Mouse (Mus musculus): ENCODE measurements at regions not wholly inside any gene's neighbourhood (a gene's known extent, or its start where the extent isn't known, plus 50 kb on each side); places are given as distances from the start of the nearest gene placed in this dataset.
"Not testable (repeated sequence)": the region's sequence is repeated elsewhere in the genome, so short reads cannot be mapped to it uniquely, and the experiment has no call there.

GRCm38 (mm10) chr13:80611937-80612336 is 271.2 kb upstream of the Arrdc3 start:
- no peak for DNase-seq (ENCODE audit: low spot score in 2 of 2)

GRCm38 (mm10) chr13:80613167-80613883 is 269.9 kb upstream of the Arrdc3 start:
- peak in 1 of 2 experiments; percentile 7 for DNase-seq (ENCODE audit: low spot score in 2 of 2)

GRCm38 (mm10) chr13:80613884-80614247 is 269.3 kb upstream of the Arrdc3 start:
- DNase-seq (ENCODE audit: low spot score in 2 of 2) = no peak

GRCm38 (mm10) chr13:80614971-80615370 is 268.2 kb upstream of the Arrdc3 start:
- no peak for DNase-seq (ENCODE audit: low spot score in 2 of 2)

DNA sequence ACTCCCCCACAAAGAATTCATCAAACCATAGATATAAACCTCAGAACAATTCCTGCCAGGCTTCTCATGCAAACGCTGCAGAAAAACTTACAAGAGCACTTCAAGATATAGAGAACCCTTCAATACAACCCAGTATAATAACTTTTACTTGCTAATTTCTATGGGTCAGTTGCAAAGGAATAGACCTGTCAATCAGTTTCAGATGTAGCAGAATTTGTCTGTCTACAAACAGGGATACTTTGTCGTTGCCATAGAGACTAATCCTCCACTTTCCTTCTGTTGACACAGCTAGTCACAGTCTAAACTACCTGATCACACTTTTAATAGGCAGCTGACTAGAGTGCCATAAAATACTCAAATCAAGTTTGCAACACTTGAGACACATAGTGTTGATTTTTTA is 260.2 kb upstream of the Arrdc3 start:
- DNase-seq (ENCODE audit: low spot score in 2 of 2) = no peak

- DNase-seq (ENCODE audit: low spot score in 2 of 2) = no peak
Observed at GRCm38 (mm10) chr13:80641334-80641733, 241.8 kb upstream of the Arrdc3 start.

- DNase-seq (ENCODE audit: low spot score in 2 of 2) = no peak
Observed at GRCm38 (mm10) chr13:80647578-80647977, 235.6 kb upstream of the Arrdc3 start.

GRCm38 (mm10) chr13:80652967-80653539 is 230.1 kb upstream of the Arrdc3 start:
- no peak for DNase-seq (ENCODE audit: low spot score in 2 of 2)

- no peak for DNase-seq (ENCODE audit: low spot score in 2 of 2)
Observed at GRCm38 (mm10) chr13:80666186-80666713, 216.9 kb upstream of the Arrdc3 start.

- no peak for DNase-seq (ENCODE audit: low spot score in 2 of 2)
Observed at GRCm38 (mm10) chr13:80689871-80690270, 193.3 kb upstream of the Arrdc3 start.

GRCm38 (mm10) chr13:80690654-80691386 is 192.4 kb upstream of the Arrdc3 start:
- DNase-seq (ENCODE audit: low spot score in 2 of 2) = no peak

DNA sequence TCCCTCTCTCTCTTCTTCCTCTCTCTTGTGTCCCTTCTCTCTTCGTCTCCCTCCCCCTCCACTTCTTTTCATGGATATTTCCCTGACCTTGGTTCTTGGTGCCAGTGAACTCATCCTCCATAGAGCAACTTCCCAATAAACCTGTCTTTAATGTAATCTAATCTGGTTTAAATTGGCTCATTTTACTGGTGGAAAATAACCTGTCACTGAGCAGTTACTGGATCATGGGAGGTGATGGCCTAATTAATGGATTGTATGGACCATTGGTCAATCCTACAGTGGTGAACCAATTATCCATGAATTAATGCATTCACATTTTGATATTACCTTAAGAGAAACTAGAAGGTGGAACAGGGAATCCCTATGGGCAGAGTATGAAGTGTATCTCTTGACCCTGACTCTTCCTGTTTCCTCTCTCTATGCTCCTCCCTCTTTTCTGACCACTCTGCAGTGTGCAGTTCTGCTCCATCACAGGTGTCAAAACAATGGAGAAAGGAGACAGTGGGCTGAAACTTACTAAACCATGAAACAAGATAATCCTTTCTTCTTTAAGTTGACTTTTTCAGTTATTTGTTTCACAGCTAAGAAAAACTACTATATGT is 187.5 kb upstream of the Arrdc3 start:
- DNase-seq (ENCODE audit: low spot score in 2 of 2) = no peak

- DNase-seq (ENCODE audit: low spot score in 2 of 2) = peak in 1 of 2 experiments; percentile 10
Observed at GRCm38 (mm10) chr13:80709531-80710306, 173.5 kb upstream of the Arrdc3 start.

GRCm38 (mm10) chr13:80719313-80719712 is 163.9 kb upstream of the Arrdc3 start:
- DNase-seq (ENCODE audit: low spot score in 2 of 2) = no peak

GRCm38 (mm10) chr13:80723215-80724006 is 159.8 kb upstream of the Arrdc3 start:
- DNase-seq (ENCODE audit: low spot score in 2 of 2) = no peak

DNA sequence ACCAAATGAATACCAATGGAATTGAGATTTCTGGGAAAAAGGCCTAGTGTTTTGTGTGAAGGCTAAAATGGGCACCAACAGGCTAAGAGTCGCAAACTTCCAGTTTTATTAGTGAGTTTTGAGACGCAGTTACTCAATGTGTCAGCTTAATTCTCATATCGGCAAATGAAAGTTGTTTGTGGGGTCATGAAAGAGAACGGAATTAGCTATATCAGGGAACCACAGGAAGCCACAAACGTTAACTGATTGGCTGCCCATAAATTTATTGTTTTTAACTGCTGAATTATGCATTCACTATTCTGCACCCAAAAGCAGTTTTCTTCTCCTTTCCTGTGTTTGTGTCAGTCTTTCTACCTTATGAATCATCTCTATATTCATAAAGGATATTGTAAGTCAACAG is 154.0 kb upstream of the Arrdc3 start:
- no peak for DNase-seq (ENCODE audit: low spot score in 2 of 2)

DNA sequence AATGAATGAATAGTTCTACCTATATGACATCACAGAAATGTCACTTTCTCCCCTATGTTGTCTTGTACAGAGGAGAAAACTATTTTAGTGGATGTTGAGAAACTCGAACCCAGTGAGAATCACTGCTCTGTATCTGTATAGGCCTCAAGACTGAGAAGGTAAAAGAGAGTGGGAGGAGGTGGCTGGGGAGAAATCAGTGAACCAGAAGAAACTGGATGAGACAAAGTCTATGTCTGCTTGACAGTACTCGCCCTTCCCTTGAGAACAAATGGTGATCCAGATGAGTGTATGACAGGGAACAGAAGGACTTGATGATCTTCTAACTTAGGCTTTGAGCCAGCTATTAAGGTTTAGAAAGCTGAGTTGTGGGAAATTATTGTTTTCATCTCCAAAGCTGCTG is 137.2 kb upstream of the Arrdc3 start:
- DNase-seq (ENCODE audit: low spot score in 2 of 2) = no peak

DNA sequence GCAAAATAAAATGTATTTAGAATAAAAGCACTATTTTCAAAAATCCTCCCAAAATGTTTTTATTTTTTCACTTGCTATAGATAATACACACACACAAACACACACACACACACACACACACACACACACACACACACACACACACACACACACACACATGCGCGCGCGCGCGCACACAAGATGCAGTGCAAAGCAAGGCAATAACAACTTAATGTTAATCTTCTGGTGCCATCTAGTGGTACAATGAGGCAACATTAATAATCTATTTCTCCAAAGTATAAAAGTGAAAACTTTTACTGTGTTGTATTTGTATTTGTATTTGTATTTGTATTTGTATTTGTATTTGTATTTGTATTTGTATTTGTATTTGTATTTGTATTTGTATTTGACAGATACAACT is 136.2 kb upstream of the Arrdc3 start:
- not testable (repeated sequence) for DNase-seq (ENCODE audit: low spot score in 2 of 2)
